Mouse (Mus musculus) myocyte (in vitro differentiated cells): ENCODE results near the gene Grin2c. TPM values are rescaled to one million over a fixed set of nuclear protein-coding genes. Genes with fewer than 3 reads are reported as not detected.

Experiments
- H3K27me3 ChIP-seq: one replicate; pipeline ENCODE4 v1.6.1; 2011; ENCODE audit not compliant: control insufficient read depth, insufficient read depth, insufficient read length
- H3K36me3 ChIP-seq: one replicate; pipeline ENCODE4 v1.6.1; 2011; ENCODE audit not compliant: control insufficient read depth, insufficient read depth
- H3K4me2 ChIP-seq: one replicate; pipeline ENCODE4 v1.6.1; 2011; ENCODE audit warnings: low read depth, control low read depth
- H3K4me3 ChIP-seq: one replicate; pipeline ENCODE4 v1.5.1; 2011; ENCODE audit warnings: mild to moderate bottlenecking, control low read depth, moderate library complexity
- H3K79me2 ChIP-seq: one replicate; pipeline ENCODE4 v1.6.1; 2011; ENCODE audit not compliant: control insufficient read depth, insufficient read depth
- H3ac ChIP-seq: one replicate; pipeline ENCODE4 v1.6.1; 2011; ENCODE audit not compliant: control insufficient read depth, insufficient read length
- CEBPB ChIP-seq: IDR thresholded peaks from 2 replicates; pipeline ENCODE4 v1.6.1; 2011; ENCODE audit warnings: mild to moderate bottlenecking, moderate library complexity; ENCODE audit not compliant: poor library complexity, insufficient read depth, severe bottlenecking
- E2F4 ChIP-seq: IDR thresholded peaks from one replicate; pipeline ENCODE4 v1.6.1; 2011; ENCODE audit warnings: mild to moderate bottlenecking, control low read depth, moderate library complexity; ENCODE audit not compliant: insufficient read depth
- MAX ChIP-seq: IDR thresholded peaks from one replicate; pipeline ENCODE4 v1.6.1; 2011; ENCODE audit warnings: low read depth, mild to moderate bottlenecking, control low read depth
- MYOD1 ChIP-seq, 3 experiments: IDR thresholded peaks; one replicate each; pipeline ENCODE4 v1.6.1; 2011; ENCODE audit warnings: control low read depth in 2 of 3, low read depth in 2 of 3, mild to moderate bottlenecking in 2 of 3, moderate library complexity in 1 of 3; ENCODE audit not compliant: insufficient read length in 2 of 3, control insufficient read depth in 1 of 3
- MYOG ChIP-seq, 3 experiments: IDR thresholded peaks; one replicate each; pipeline ENCODE4 v1.6.1; 2011; ENCODE audit warnings: control low read depth in 2 of 3, low read depth in 2 of 3, mild to moderate bottlenecking in 2 of 3; ENCODE audit not compliant: insufficient read length in 2 of 3, control insufficient read depth in 1 of 3, insufficient read depth in 1 of 3
- POLR2A ChIP-seq: IDR thresholded peaks from one replicate; pipeline ENCODE4 v1.6.1; 2011; ENCODE audit warnings: low read depth, mild to moderate bottlenecking, control low read depth, moderate library complexity; ENCODE audit not compliant: insufficient read length
- POLR2AphosphoS2 ChIP-seq: IDR thresholded peaks from one replicate; pipeline ENCODE4 v1.6.1; 2011; ENCODE audit warnings: low read depth, control low read depth; ENCODE audit not compliant: insufficient read length
- REST ChIP-seq: IDR thresholded peaks from one replicate; pipeline ENCODE4 v1.6.1; 2011; ENCODE audit warnings: mild to moderate bottlenecking, control low read depth, moderate library complexity; ENCODE audit not compliant: insufficient read depth, insufficient read length
- SRF ChIP-seq: IDR thresholded peaks from one replicate; pipeline ENCODE4 v1.6.1; 2011; ENCODE audit warnings: low read depth; ENCODE audit not compliant: control insufficient read depth, insufficient read length
- TCF12 ChIP-seq: IDR thresholded peaks from one replicate; pipeline ENCODE4 v1.6.1; 2011; ENCODE audit warnings: mild to moderate bottlenecking, control low read depth; ENCODE audit not compliant: poor library complexity, insufficient read depth, severe bottlenecking
- TCF3 ChIP-seq: IDR thresholded peaks from one replicate; pipeline ENCODE4 v1.6.1; 2011; ENCODE audit warnings: low read depth, control low read depth; ENCODE audit not compliant: insufficient read length
- USF1 ChIP-seq: IDR thresholded peaks from one replicate; pipeline ENCODE4 v1.6.1; 2011; ENCODE audit warnings: low read depth, mild to moderate bottlenecking, control low read depth, moderate library complexity
- polyA plus RNA-seq: library from polyadenylated mRNA; unstranded; fragments of >200 nt; fragmentation: generic; extraction: Trizol; gene quantifications from one replicate; pipeline ENCODE4 v1.2.1, GENCODE M21; 2012; ENCODE audit warnings: missing spikeins

The Grin2c gene
- polyA plus RNA-seq, 1 experiment = not detected

GRCm38 (mm10) chr11:115272894-115273498 lies 6.0 kb upstream of the Grin2c start:
- no peaks in the 10 kb centered on the region for H3K36me3 ChIP-seq
- H3K27me3 ChIP-seq = no peaks in the 10 kb centered on the region
- TF ChIP-seq TCF12 (no peak), MYOG (IDR thresholded peaks at IDR 0.05; ENCODE audit: control insufficient read depth in 1 of 3, insufficient read depth in 1 of 3, insufficient read length in 2 of 3, low read depth in 2 of 3) (no peak), USF1 (no peak), MAX (no peak), POLR2A (no peak), REST (no peak), TCF3 (no peak), MYOD1 (IDR thresholded peaks at IDR 0.05; ENCODE audit: control insufficient read depth in 1 of 3, insufficient read length in 2 of 3, low read depth in 2 of 3) (no peak), POLR2AphosphoS2 (no peak), SRF (no peak), CEBPB (no peak), E2F4 (no peak)
- no peak overlapping the region for H3K4me2 ChIP-seq
- H3K4me3 ChIP-seq = no peak overlapping the region
- no peak overlapping the region for H3ac ChIP-seq
- no peaks in the 10 kb centered on the region for H3K79me2 ChIP-seq

GRCm38 (mm10) chr11:115271481-115271880 lies 4.4 kb upstream of the Grin2c start:
- Histone ChIP-seq H3K4me3 (no peak overlapping the region), H3ac (no peak overlapping the region), H3K79me2 (no peaks in the 10 kb centered on the region), H3K4me2 (no peak overlapping the region), H3K27me3 (peaks cover 10% of the 10 kb centered on the region), H3K36me3 (no peaks in the 10 kb centered on the region)
- TF ChIP-seq MYOD1 (IDR thresholded peaks at IDR 0.05; ENCODE audit: control insufficient read depth in 1 of 3, insufficient read length in 2 of 3, low read depth in 2 of 3) (no peak), USF1 (no peak), POLR2A (no peak), MYOG (IDR thresholded peaks at IDR 0.05; ENCODE audit: control insufficient read depth in 1 of 3, insufficient read depth in 1 of 3, insufficient read length in 2 of 3, low read depth in 2 of 3) (no peak), SRF (no peak), E2F4 (no peak), TCF12 (no peak)

DNA sequence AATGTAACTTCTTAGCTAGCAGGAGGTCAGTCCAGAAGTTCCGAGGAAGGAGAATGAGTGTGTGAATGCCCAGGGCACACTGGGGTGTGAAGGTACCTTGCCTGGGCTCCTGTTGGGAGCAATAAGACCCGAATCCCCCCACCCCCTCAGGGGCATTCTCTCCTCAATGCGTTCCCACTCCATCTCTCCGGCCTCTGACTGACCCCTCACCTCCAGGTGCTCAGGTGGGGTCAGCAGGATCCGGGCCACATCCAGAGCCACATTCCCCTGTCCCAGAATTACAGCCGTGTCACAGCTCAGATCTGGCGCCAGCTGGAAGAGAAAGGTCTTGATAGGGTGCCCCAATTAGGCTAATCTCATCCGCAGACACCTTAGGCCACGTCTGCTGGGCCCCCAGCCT lies 4.0 kb upstream of the Grin2c start:
- H3K36me3 ChIP-seq = no peaks in the 10 kb centered on the region
- H3K4me3 ChIP-seq = no peak overlapping the region
- H3K79me2 ChIP-seq = no peaks in the 10 kb centered on the region
- H3ac ChIP-seq = no peak overlapping the region
- H3K4me2 ChIP-seq = no peak overlapping the region
- peaks cover 14% of the 10 kb centered on the region for H3K27me3 ChIP-seq
- TF ChIP-seq E2F4 (no peak), MYOG (IDR thresholded peaks at IDR 0.05; ENCODE audit: control insufficient read depth in 1 of 3, insufficient read depth in 1 of 3, insufficient read length in 2 of 3, low read depth in 2 of 3) (no peak), TCF3 (no peak), MAX (no peak), CEBPB (no peak), POLR2AphosphoS2 (no peak), REST (no peak), MYOD1 (IDR thresholded peaks at IDR 0.05; ENCODE audit: control insufficient read depth in 1 of 3, insufficient read length in 2 of 3, low read depth in 2 of 3) (no peak), TCF12 (no peak), SRF (no peak), POLR2A (no peak)

- Histone ChIP-seq H3K79me2 (no peaks in the 10 kb centered on the region), H3K27me3 (peaks cover 21% of the 10 kb centered on the region), H3K4me3 (no peak overlapping the region), H3ac (no peak overlapping the region), H3K4me2 (no peak overlapping the region), H3K36me3 (no peaks in the 10 kb centered on the region)
- TF ChIP-seq E2F4 = no peak
- no peak for TF ChIP-seq CEBPB
Observed at GRCm38 (mm10) chr11:115270148-115270861, 3.3 kb upstream of the Grin2c start.

DNA sequence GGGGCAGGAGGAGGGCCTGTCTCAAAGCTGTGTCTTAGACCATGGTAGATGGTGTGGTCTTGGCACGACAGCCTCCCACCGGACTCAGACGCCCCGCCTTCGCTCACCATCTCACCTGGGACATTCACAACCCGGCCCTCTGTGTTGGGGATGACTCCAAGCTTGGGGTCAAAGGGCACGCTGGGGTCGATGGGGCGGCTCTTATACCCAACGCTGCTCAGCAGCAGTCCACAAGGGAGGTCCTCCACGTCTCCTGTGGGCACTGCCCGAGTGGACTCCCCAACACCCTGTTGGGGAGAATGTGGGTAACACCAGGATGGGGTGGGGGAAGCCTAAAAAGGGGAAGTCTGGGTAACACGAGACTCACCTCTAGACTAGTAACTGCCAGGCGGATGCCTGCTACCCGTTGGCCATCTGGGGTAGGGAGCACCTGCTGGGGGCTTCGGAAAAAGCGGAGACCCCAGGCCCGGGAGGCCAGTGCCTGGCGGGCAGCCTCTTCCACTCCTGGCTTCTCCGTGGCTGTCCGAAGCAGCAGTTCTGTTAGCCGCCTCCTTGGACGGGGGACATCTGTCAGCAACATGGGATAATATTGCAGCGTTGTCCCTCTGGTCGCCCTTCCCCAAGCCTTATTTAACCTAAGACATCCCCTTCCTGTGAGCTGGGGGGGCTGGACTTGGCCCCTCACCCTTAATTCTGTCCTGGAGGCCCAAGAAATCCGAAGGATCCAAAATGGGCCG lies 2.5 kb upstream of the Grin2c start:
- H3K79me2 ChIP-seq = no peaks in the 10 kb centered on the region
- H3K36me3 ChIP-seq = no peaks in the 10 kb centered on the region
- H3K27me3 ChIP-seq = peaks cover 29% of the 10 kb centered on the region
- no peak overlapping the region for H3K4me3 ChIP-seq
- no peak overlapping the region for H3K4me2 ChIP-seq
- TF ChIP-seq E2F4 = no peak
- H3ac ChIP-seq = no peak overlapping the region
